Mouse (Mus musculus) lung, embryonic 15.5 days (tissue): ENCODE measurements around the gene Gm49673. TPM values are rescaled to one million over a fixed set of nuclear protein-coding genes. Genes with fewer than 3 reads are reported as not detected.
A peak's percentile ranks its signal among the peaks of the same experiment; 100 is the strongest.
"Not testable (repeated sequence)": the region's sequence is repeated elsewhere in the genome, so short reads cannot be mapped to it uniquely, and the experiment has no call there.

Experiments used
- ATAC-seq: fragments of 200-750 bp; cut with Nextera tagmentation; 2 replicates; pipeline ENCODE4 v1.8.0; 2017; ENCODE audit warnings: moderate number of reproducible peaks, borderline replicate concordance; ENCODE audit not compliant: low FRiP score, low TSS enrichment; ENCODE audit errors: extremely low read depth
- H3K27ac ChIP-seq: fragments of 300-500 bp; sonication (generic); 2 replicates; pipeline ENCODE4 v1.5.1; 2015; ENCODE audit warnings: moderate library complexity, mild to moderate bottlenecking, inconsistent platforms
- H3K27me3 ChIP-seq: fragments of 300-500 bp; sonication (generic); 2 replicates; pipeline ENCODE4 v1.6.1; 2015; ENCODE audit warnings: inconsistent platforms
- H3K36me3 ChIP-seq: fragments of 300-500 bp; sonication (generic); 2 replicates; pipeline ENCODE4 v1.6.1; 2015; ENCODE audit warnings: inconsistent platforms
- H3K4me1 ChIP-seq: fragments of 300-500 bp; sonication (generic); 2 replicates; pipeline ENCODE4 v1.6.1; 2015; ENCODE audit warnings: inconsistent platforms
- H3K4me2 ChIP-seq: fragments of 300-500 bp; sonication (generic); 2 replicates; pipeline ENCODE4 v1.6.1; 2015; ENCODE audit warnings: inconsistent platforms, mild to moderate bottlenecking, moderate library complexity
- H3K4me3 ChIP-seq: fragments of 300-500 bp; sonication (generic); 2 replicates; pipeline ENCODE4 v1.5.1; 2015; ENCODE audit warnings: mild to moderate bottlenecking, inconsistent platforms
- H3K9ac ChIP-seq: fragments of 300-500 bp; sonication (generic); 2 replicates; pipeline ENCODE4 v1.6.1; 2015; ENCODE audit warnings: inconsistent platforms
- H3K9me3 ChIP-seq: fragments of 300-500 bp; sonication (generic); 2 replicates; pipeline ENCODE4 v1.6.1; 2016; ENCODE audit warnings: inconsistent platforms
- WGBS: fragments of 180-500 bp; shearing (Covaris S2); methylation state at CpG from one replicate; pipeline ENCODE4 v1.1.7; 2015; 5-methylcytosine and 5-hydroxymethylcytosine counted together
- polyA plus RNA-seq: library from polyadenylated mRNA; unstranded; fragments of >200 nt; fragmentation: Nextera tagmentation; extraction: Ambion mirVana; gene quantifications from 2 replicates; pipeline ENCODE4 v1.2.1, GENCODE M21; 2015

The Gm49673 gene
- polyA plus RNA-seq, 1 experiment from 2014 or later, result 0.21 TPM

DNA sequence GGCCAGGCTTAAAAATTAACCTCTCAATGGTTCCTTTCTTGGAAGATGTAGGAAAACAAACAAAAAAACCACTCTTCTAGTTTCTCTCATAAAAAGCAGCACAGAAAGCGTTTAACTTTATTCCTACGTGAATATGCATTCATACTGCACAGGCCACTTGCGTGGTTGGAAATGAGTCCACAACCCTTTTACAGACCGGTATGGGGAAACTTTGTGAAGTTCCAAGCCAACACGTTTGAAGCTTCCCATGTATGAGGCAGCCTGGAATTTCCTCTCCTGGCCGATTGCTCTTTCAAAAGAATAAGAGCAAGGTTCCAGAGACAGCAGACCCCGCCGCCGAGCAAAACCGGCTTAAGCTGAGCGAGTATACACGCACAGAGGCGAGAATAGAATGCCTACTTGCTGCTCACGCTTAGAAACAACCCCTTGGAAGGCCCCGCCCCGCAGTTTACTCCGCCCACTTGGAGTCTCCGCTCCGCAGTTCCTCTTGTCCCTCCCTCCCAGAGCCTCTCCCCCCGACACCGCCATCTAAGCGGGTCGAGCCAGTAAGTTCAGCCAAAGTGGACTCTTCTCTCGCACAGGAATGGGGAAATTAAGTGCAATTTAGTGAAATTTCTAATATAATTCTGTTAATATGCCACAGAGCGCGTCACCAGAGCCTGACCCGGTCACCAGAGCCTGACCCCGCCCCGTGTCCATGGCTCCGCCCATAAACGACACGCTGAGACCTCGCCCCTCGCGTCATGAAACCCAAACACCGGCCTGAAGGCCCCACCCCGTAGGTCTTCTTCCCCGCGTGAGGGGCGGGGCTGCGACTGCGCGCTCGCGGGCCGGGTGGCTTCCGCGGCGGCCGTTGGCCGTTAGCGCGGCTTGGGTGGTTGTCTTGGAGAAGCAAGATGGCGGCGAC, 17.4 kb upstream of the Gm49673 start, which contains the start of gene Fgfr1op:
Gene Fgfr1op, plus strand, starts transcription at position 801 of the 907 bp plus-strand sequence.
- ATAC-seq, result peak; percentile 98
- not testable (repeated sequence) for H3K4me1 ChIP-seq, H3K36me3 ChIP-seq, H3K9me3 ChIP-seq, H3K27me3 ChIP-seq
- peak within 1 kb of the TSS; percentile 55 for H3K4me3 ChIP-seq
- H3K27ac ChIP-seq, result peak within 1 kb of the TSS; percentile 61
- under 1% methylated on average over 14 of the region's 55 CpGs for WGBS
- peak within 1 kb of the TSS; percentile 46 for H3K4me2 ChIP-seq
- peak within 1 kb of the TSS; percentile 44; the same call in 1 of the 2 replicates for H3K9ac ChIP-seq

DNA sequence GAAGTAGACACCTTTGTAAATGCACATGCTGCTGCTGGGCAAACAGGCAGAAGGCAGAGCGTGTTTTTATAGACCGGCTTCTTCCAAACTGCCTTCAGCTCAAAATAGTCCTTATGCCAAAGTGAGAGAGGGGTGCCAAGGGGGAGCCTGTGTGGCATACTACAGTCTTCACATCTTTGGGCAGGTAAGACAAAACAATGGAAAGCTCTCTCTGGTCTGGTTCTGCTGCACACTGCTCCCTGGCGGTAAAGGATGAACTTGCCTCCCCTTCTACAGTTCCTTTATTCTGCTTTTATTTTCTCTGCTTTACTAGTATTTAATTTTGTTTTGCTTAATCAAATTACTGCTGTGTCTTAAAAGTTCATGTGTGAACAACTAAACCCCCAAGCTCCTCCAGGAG, 13.4 kb upstream of the Gm49673 start:
- H3K9ac ChIP-seq, H3K4me1 ChIP-seq, H3K9me3 ChIP-seq, ATAC-seq, H3K4me2 ChIP-seq, H3K4me3 ChIP-seq, H3K36me3 ChIP-seq, H3K27ac ChIP-seq, H3K27me3 ChIP-seq: not testable (repeated sequence)
- WGBS, result 46% methylated on average over 2 of the region's 3 CpGs

DNA sequence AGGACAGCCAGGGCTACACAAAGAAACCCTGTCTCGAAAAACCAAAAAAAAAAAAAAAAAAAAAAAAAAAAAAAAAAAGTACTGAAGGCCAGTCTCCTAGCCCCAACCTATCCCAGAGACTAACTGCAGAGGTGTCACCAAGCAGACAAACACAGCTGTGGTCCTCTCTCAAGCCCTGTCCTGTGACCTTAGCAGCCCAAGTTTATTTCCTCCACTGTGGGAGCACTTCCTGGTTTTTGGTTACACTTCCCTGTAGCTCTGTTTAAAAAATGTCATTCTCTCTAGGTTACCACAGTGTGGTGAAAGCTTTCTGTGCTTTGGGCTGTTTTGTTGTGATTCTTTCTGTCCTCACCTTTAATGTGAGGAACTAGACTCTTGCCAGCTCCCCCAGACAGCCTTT, 11.0 kb upstream of the Gm49673 start:
- H3K4me2 ChIP-seq, ATAC-seq, H3K4me1 ChIP-seq: not testable (repeated sequence)

DNA sequence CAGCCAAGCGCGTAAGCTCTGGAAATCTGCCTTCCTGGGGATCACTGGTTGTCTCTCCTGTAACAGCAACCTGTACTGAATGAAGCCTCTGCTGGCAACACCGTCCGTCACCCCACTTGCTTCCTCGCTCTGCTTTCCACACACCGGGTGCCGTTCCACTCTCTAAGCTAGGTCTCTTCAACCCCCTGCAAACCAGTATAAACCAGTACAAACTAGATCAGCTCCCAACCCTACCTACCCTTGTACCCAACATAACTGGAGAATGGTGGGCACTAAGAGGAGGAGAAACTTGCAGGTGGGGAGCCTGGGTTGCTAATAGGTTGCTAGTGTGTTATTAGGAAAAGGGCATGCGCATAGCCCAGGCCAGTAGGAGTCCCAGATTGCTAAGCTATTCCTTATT, 8.4 kb upstream of the Gm49673 start:
- not testable (repeated sequence) for H3K4me2 ChIP-seq, ATAC-seq, H3K9ac ChIP-seq, H3K4me3 ChIP-seq, H3K27ac ChIP-seq, H3K9me3 ChIP-seq, H3K4me1 ChIP-seq, H3K36me3 ChIP-seq, H3K27me3 ChIP-seq
- 100% methylated on average over 1 of the region's 8 CpGs for WGBS

More for the DNA sequence above, 11.0 kb upstream of the Gm49673 start:
- not testable (repeated sequence) for H3K9ac ChIP-seq, H3K36me3 ChIP-seq, H3K27ac ChIP-seq, H3K9me3 ChIP-seq, H3K4me3 ChIP-seq, H3K27me3 ChIP-seq
- WGBS, result 40% methylated on average over 1 of the region's 1 CpGs

DNA sequence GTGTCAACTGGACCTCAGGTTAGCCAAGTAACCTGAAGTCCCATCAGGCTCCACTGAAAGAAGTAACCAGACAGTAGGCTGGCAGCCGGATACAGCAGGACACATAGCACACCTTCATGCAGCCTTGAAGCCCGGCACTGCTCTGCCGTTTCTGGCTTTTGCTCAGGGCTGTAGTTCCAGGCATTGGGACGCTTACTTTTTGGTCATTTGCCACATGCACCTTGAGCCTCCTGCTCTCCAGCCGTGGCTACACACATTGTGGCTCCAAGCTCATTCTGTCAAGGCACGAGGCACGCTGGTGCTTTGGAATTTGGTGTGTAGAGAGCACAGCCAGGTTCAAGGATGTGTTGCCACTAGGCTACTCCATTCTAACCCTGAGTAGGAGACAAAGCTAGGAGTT, 7.4 kb upstream of the Gm49673 start:
- not testable (repeated sequence) for H3K9ac ChIP-seq, H3K27ac ChIP-seq, H3K36me3 ChIP-seq, H3K4me3 ChIP-seq, H3K4me1 ChIP-seq, H3K9me3 ChIP-seq, H3K4me2 ChIP-seq, H3K27me3 ChIP-seq, ATAC-seq
- WGBS, result 75% methylated on average over 7 of the region's 7 CpGs

DNA sequence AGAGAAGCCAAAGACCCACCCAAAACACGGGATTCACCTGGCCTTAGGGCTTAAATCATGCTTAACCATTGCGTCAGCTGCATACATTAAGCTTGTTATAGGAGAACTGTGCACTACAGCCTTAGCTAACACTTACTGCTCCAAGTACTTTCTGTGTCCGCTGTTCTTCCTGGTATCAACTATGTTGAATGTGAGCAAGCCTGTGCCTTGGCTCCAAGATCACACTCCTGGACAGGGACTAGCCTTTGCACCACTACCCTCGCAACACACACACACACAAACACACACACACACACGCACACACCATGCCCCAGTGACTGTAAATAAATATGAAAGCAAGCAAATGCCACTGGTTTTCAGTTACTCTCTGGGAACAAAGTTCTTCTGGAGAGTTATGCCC, 657 bp downstream of the Gm49673 start:
- Histone ChIP-seq H3K4me3 (peak overlapping the region; percentile 59), H3K4me2 (peak overlapping the region; percentile 55)
- 11% methylated on average over 5 of the region's 5 CpGs for WGBS
- H3K36me3 ChIP-seq, H3K9me3 ChIP-seq, H3K4me1 ChIP-seq, H3K27ac ChIP-seq, ATAC-seq, H3K27me3 ChIP-seq, H3K9ac ChIP-seq: not testable (repeated sequence)

DNA sequence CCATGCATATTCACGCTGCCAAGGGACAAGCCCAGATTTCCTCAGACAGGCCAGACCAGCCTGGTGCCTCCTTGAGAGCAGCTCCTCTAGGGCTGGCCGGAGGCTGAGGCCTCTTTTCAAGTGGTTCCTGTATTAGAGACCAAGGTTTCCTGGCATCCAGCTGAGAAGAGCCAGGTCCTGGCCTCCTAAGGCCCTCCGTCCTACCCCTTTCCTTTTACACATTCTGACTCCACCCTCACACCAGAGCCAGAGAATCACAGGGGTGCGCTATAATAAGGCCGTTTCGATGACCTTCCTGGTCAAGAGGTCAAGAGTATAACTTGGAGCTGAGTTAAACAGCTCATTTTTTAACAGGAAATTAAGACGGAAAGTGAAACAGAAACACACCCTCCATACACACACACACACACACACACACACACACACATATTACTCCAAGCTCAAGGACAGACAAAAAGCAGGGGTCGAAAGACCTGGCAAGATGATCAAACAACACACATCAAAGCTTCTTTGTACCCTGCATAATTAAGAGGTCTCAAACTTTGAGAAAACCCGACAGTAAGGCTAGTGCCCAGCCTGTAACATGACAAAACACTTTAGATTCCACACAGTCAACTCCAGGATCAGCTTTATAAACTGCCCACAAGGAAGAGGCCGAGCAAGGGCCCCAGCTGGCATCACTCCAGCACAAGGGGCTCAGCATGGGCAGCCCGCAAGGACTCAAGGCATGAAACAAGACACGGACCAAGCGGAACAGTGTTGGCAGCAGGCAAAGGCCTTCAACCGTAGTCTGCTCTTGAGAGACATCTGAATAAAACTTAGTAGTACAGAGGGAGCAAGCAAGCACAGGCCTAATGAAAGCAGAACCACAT, 3.5 kb downstream of the Gm49673 start:
- peak overlapping the region; percentile 50 for H3K27ac ChIP-seq
- H3K36me3 ChIP-seq, H3K9ac ChIP-seq, H3K9me3 ChIP-seq, H3K4me1 ChIP-seq, ATAC-seq, H3K27me3 ChIP-seq, H3K4me3 ChIP-seq, H3K4me2 ChIP-seq: not testable (repeated sequence)
- WGBS, result 28% methylated on average over 13 of the region's 14 CpGs

DNA sequence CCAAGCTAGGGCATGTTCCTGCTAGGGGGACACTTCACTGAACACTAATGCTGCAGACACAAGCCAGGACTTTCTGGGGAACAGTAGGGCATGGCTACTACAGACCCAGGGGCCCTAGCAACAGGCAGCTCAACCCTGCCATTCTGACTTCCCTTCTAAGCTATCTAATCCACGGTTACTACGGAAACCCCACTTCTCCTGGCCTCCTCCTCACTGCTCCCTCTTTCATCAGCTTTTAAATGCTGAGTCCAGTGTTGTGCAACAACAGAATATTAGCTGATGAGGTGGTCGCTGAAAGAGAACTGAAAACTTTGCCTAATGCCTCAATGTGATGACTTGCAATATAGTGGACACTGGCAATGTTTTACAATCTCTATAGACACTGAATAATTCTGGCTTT, 7.4 kb downstream of the Gm49673 start:
- WGBS, result 64% methylated on average over 3 of the region's 3 CpGs
- H3K4me1 ChIP-seq, H3K36me3 ChIP-seq, H3K27ac ChIP-seq, H3K4me3 ChIP-seq, H3K27me3 ChIP-seq, H3K4me2 ChIP-seq, H3K9ac ChIP-seq, H3K9me3 ChIP-seq, ATAC-seq: not testable (repeated sequence)

DNA sequence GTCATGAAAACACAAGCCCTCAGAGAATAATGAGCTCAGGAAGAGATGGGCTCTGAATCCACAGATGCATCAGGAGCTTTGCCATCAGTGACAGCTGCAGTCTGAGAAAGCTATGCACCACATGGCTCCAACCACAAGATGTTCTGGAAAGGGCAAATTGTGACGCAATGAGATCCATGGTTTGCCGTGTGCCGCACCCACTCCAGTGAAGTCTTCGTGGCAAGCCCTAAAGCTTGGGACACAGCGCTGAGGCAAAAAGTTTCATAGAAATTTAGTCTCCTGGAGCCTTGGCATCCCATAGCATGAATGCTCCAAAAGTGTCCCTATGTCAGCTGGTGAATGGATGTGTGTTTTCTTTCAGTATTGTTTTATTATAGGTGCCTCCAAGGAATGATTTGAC, 9.5 kb downstream of the Gm49673 start:
- not testable (repeated sequence) for H3K27me3 ChIP-seq, H3K4me2 ChIP-seq, H3K9ac ChIP-seq, H3K9me3 ChIP-seq, H3K36me3 ChIP-seq, ATAC-seq, H3K4me3 ChIP-seq, H3K27ac ChIP-seq, H3K4me1 ChIP-seq
- WGBS, result 94% methylated on average over 5 of the region's 5 CpGs

DNA sequence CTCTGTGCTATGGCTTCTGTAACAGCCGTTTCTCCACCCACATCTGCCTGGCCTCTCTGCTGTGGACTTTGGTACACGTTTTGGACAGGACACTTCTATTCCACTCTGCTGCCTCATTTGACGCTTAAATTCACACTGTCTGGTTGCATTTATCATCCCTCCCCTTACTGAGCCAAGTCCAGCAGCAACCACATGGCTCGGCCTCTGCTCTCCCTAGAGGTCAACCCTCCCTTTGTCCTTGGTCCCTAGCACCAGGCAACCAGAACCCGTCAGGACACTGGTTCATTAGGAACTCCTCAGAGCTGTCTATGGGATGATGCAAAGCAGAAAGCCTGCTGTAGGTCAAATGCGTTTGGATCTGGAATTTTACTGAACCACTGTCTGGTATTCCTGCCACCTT, 16.7 kb downstream of the Gm49673 start:
- not testable (repeated sequence) for H3K4me1 ChIP-seq, H3K4me2 ChIP-seq, H3K27me3 ChIP-seq, H3K9ac ChIP-seq, H3K36me3 ChIP-seq, ATAC-seq, H3K4me3 ChIP-seq, H3K27ac ChIP-seq, H3K9me3 ChIP-seq
- WGBS, result no CpG with 5 or more reads among the region's 6 CpGs

DNA sequence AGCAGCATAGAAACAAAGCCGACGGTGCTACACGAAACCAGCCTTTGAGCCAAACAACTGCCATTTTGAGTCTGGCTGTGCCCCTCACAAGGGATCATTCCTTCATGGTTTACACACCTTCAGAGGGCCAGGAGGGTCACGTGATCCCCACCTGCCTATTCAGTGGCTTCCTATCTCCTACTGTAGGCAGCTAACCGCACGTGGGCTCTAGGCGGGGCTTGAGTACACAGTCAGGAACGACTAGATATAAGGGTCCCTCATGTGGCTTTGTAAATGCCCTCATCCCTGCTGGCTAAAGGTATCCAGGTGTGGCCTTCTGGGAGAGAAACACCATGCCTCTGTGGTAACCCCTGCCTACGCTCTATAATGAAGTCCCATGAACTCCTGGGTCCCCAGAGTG, 18.0 kb downstream of the Gm49673 start:
- H3K27ac ChIP-seq, H3K4me3 ChIP-seq, H3K9ac ChIP-seq, H3K4me1 ChIP-seq, H3K9me3 ChIP-seq, H3K4me2 ChIP-seq, H3K36me3 ChIP-seq, ATAC-seq, H3K27me3 ChIP-seq: not testable (repeated sequence)
- 79% methylated on average over 9 of the region's 9 CpGs for WGBS

DNA sequence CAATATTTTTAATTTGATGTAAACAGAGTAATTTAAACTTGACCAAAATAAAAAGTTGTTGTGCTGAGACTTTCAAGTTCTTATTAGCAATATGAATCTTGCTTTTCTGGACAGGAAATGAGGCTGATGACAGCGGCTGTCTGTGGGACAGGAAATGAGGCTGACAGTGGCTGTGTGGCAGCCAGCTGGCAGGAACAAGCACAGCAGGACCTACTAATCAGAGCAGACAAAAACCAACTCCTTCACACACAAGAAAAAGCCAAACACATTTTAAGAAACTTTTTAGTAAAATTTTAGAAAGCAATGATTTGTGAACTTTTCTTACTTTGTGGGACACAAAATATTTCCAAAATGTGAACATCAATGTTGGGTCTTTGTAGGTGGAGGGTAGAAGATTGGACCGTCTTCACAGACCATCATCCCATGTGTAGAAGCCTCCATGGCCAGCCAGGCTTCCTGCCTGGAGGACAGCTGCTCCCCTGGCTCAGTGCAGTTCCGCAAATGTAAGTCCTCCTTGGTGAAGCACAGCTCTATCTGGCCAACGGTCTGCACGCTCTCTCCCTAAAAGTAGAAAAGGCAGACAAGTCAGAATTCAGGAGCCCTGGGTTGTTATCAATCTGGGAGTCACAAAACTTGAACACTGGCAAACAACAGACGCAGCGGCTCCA, 19.1 kb downstream of the Gm49673 start:
- ATAC-seq, result peak; percentile 12; the same call in 1 of the 2 replicates
- H3K9ac ChIP-seq, H3K4me1 ChIP-seq, H3K9me3 ChIP-seq, H3K4me2 ChIP-seq, H3K27me3 ChIP-seq, H3K36me3 ChIP-seq, H3K4me3 ChIP-seq, H3K27ac ChIP-seq: not testable (repeated sequence)
- 71% methylated on average over 1 of the region's 7 CpGs for WGBS
